Mouse (Mus musculus): Measurements from ENCODE around the gene Tab1.

Gene Tab1

DNA sequence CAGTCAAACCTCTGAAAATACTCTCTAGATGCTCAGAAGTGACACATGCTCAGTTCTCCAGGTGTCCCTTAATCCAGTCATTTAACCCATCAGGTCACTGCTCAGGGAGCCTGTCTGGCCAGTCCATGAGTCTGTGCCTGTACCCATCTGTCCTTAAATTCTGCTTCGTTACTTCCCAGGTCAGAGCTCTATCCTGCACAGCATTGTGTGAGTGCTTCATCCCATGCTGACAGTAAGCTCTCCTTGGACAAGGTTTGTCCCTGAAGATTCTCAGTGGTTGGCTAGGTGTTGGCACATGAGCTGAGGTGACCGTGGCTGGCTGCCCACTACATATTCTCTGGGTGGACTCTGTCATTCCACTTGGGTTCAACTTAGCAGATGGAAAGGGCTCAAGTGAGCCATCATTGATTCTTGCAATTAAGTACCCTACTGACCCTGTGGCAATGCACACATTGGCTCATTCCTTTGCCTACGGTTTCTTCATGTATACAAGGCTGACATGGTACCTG lies 73.2 kb downstream of the Tab1 start:
- no peak for DNase-seq (ENCODE audit: low read depth, low spot score)

DNA sequence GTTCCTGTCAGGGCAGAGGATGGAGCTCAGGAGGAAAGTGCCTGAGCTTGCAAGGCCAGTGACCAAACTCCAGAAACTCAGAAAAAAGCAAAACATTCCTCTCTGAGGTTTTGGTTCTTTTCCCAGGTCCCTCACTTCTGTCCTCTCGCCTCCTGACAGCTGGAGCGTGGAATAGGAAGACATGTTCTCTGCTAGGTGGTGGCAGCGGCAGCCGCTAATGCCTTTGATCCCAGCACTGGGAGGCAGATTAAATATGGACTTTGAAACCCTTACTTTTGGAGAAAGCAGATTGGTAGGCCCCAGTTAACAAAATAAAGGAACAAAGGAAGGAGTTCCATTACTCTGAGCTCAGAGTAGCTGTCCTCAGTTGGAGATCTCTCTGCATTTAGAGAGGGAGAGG lies 75.5 kb downstream of the Tab1 start:
- DNase-seq (ENCODE audit: low read depth, low spot score): no peak

All from CD4-positive helper T cell, adult 2 months (primary cell).